Mouse (Mus musculus): ENCODE results near the gene Doc2a. TPM values are rescaled to one million over a fixed set of nuclear protein-coding genes. Genes with fewer than 3 reads are reported as not detected.
"Not testable (repeated sequence)": the region's sequence is repeated elsewhere in the genome, so short reads cannot be mapped to it uniquely, and the experiment has no call there.

The Doc2a gene
- polyA plus RNA-seq, 1 experiment: not detected

- H3K4me2 ChIP-seq (ENCODE audit: low read depth): peak overlapping the region; percentile 99
- H3K4me3 ChIP-seq: peak overlapping the region; percentile 62
- TF ChIP-seq MYOG (IDR thresholded peaks at IDR 0.05; ENCODE audit: control insufficient read depth in 1 of 3, insufficient read depth in 1 of 3, insufficient read length in 2 of 3, low read depth in 2 of 3) (no peak), REST (IDR thresholded peaks at IDR 0.05; ENCODE audit: insufficient read depth, insufficient read length) (no peak), MYOD1 (IDR thresholded peaks at IDR 0.05; ENCODE audit: control insufficient read depth in 1 of 3, insufficient read length in 2 of 3, low read depth in 2 of 3) (no peak), TCF3 (IDR thresholded peaks at IDR 0.05; ENCODE audit: insufficient read length, low read depth) (no peak)
Observed at GRCm38 (mm10) chr7:126896912-126897311, 49.7 kb downstream of the Doc2a start.

GRCm38 (mm10) chr7:126897390-126898101 lies 50.3 kb downstream of the Doc2a start:
- Histone ChIP-seq H3K79me2 (ENCODE audit: control insufficient read depth, insufficient read depth) (no peaks in the 10 kb centered on the region), H3K4me2 (ENCODE audit: low read depth) (peak overlapping the region; percentile 99), H3K36me3 (ENCODE audit: control insufficient read depth, insufficient read depth) (no peaks in the 10 kb centered on the region), H3ac (ENCODE audit: control insufficient read depth, insufficient read length) (peak overlapping the region; percentile 25), H3K27me3 (ENCODE audit: control insufficient read depth, insufficient read depth, insufficient read length) (no peaks in the 10 kb centered on the region), H3K4me3 (peak overlapping the region; percentile 62)
- TF ChIP-seq MYOG (IDR thresholded peaks at IDR 0.05; ENCODE audit: control insufficient read depth in 1 of 3, insufficient read depth in 1 of 3, insufficient read length in 2 of 3, low read depth in 2 of 3) (no peak), MAX (IDR thresholded peaks at IDR 0.05; ENCODE audit: low read depth) (no peak), MYOD1 (IDR thresholded peaks at IDR 0.05; ENCODE audit: control insufficient read depth in 1 of 3, insufficient read length in 2 of 3, low read depth in 2 of 3) (peak in 1 of 3 experiments; percentile 26), TCF3 (IDR thresholded peaks at IDR 0.05; ENCODE audit: insufficient read length, low read depth) (no peak), SRF (IDR thresholded peaks at IDR 0.05; ENCODE audit: control insufficient read depth, insufficient read length, low read depth) (no peak)

More at GRCm38 (mm10) chr7:126896912-126897311, 49.7 kb downstream of the Doc2a start:
- Histone ChIP-seq H3ac (ENCODE audit: control insufficient read depth, insufficient read length) (no peak overlapping the region), H3K36me3 (ENCODE audit: control insufficient read depth, insufficient read depth) (no peaks in the 10 kb centered on the region), H3K79me2 (ENCODE audit: control insufficient read depth, insufficient read depth) (no peaks in the 10 kb centered on the region), H3K27me3 (ENCODE audit: control insufficient read depth, insufficient read depth, insufficient read length) (no peaks in the 10 kb centered on the region)

- no peaks in the 10 kb centered on the region for H3K36me3 ChIP-seq (ENCODE audit: control insufficient read depth, insufficient read depth)
- no peaks in the 10 kb centered on the region for H3K27me3 ChIP-seq (ENCODE audit: control insufficient read depth, insufficient read depth, insufficient read length)
- peak overlapping the region; percentile 62 for H3K4me3 ChIP-seq
- H3ac ChIP-seq (ENCODE audit: control insufficient read depth, insufficient read length): peak overlapping the region; percentile 25
- no peaks in the 10 kb centered on the region for H3K79me2 ChIP-seq (ENCODE audit: control insufficient read depth, insufficient read depth)
- TF ChIP-seq TCF12 (IDR thresholded peaks at IDR 0.05; ENCODE audit: insufficient read depth, poor library complexity, severe bottlenecking) (no peak), CEBPB (IDR thresholded peaks at IDR 0.05; ENCODE audit: insufficient read depth, poor library complexity, severe bottlenecking) (no peak), REST (IDR thresholded peaks at IDR 0.05; ENCODE audit: insufficient read depth, insufficient read length) (no peak), E2F4 (IDR thresholded peaks at IDR 0.05; ENCODE audit: insufficient read depth) (no peak), MYOD1 (IDR thresholded peaks at IDR 0.05; ENCODE audit: control insufficient read depth in 1 of 3, insufficient read length in 2 of 3, low read depth in 2 of 3) (no peak), MYOG (IDR thresholded peaks at IDR 0.05; ENCODE audit: control insufficient read depth in 1 of 3, insufficient read depth in 1 of 3, insufficient read length in 2 of 3, low read depth in 2 of 3) (no peak), POLR2AphosphoS2 (IDR thresholded peaks at IDR 0.05; ENCODE audit: insufficient read length, low read depth) (peak; percentile 94), USF1 (IDR thresholded peaks at IDR 0.05; ENCODE audit: low read depth) (no peak), POLR2A (IDR thresholded peaks at IDR 0.05; ENCODE audit: insufficient read length, low read depth) (peak; percentile 93), MAX (IDR thresholded peaks at IDR 0.05; ENCODE audit: low read depth) (no peak), TCF3 (IDR thresholded peaks at IDR 0.05; ENCODE audit: insufficient read length, low read depth) (no peak), SRF (IDR thresholded peaks at IDR 0.05; ENCODE audit: control insufficient read depth, insufficient read length, low read depth) (no peak)
- peak overlapping the region; percentile 99 for H3K4me2 ChIP-seq (ENCODE audit: low read depth)
Observed at GRCm38 (mm10) chr7:126898102-126898990, 51.1 kb downstream of the Doc2a start.

GRCm38 (mm10) chr7:126899781-126900180 lies 52.6 kb downstream of the Doc2a start:
- H3K36me3 ChIP-seq (ENCODE audit: control insufficient read depth, insufficient read depth); H3K27me3 ChIP-seq (ENCODE audit: control insufficient read depth, insufficient read depth, insufficient read length); H3K4me3 ChIP-seq; H3K79me2 ChIP-seq (ENCODE audit: control insufficient read depth, insufficient read depth); H3ac ChIP-seq (ENCODE audit: control insufficient read depth, insufficient read length); H3K4me2 ChIP-seq (ENCODE audit: low read depth): not testable (repeated sequence)

Other genes with a start within 250 kb of the Doc2a start
- gene Nupr1, start 216.6 kb upstream of the Doc2a start, polyA plus RNA-seq (2012; fragmentation: generic; extraction: Trizol): 244 TPM
- 35.3 TPM for gene Sgf29, start 198.1 kb upstream of the Doc2a start, polyA plus RNA-seq (2012; fragmentation: generic; extraction: Trizol)
- not detected for gene Sult1a1, start 171.0 kb upstream of the Doc2a start, polyA plus RNA-seq (2012; fragmentation: generic; extraction: Trizol)
- 79.7 TPM for gene Bola2, start 152.0 kb upstream of the Doc2a start, polyA plus RNA-seq (2012; fragmentation: generic; extraction: Trizol)
- 5.8 TPM for gene Slx1b, start 151.6 kb upstream of the Doc2a start, polyA plus RNA-seq (2012; fragmentation: generic; extraction: Trizol)
- gene Coro1a, start 139.6 kb upstream of the Doc2a start, polyA plus RNA-seq (2012; fragmentation: generic; extraction: Trizol): 0.14 TPM
- gene Mapk3, start 87.8 kb upstream of the Doc2a start, polyA plus RNA-seq (2012; fragmentation: generic; extraction: Trizol): 126 TPM
- gene Gdpd3, start 81.1 kb upstream of the Doc2a start, polyA plus RNA-seq (2012; fragmentation: generic; extraction: Trizol): 1.1 TPM
- 82.2 TPM for gene Ypel3, start 70.5 kb upstream of the Doc2a start, polyA plus RNA-seq (2012; fragmentation: generic; extraction: Trizol)
- 0.23 TPM for gene Tbx6, start 65.9 kb upstream of the Doc2a start, polyA plus RNA-seq (2012; fragmentation: generic; extraction: Trizol)
- gene Ppp4c, start 54.9 kb upstream of the Doc2a start, polyA plus RNA-seq (2012; fragmentation: generic; extraction: Trizol): 113 TPM
- gene Fam57b, start 49.7 kb upstream of the Doc2a start, polyA plus RNA-seq (2012; fragmentation: generic; extraction: Trizol): 0.94 TPM
- not detected for gene 4930451I11Rik, start 15.8 kb upstream of the Doc2a start, polyA plus RNA-seq (2012; fragmentation: generic; extraction: Trizol)
- 16.2 TPM for gene Hirip3, start 14.6 kb downstream of the Doc2a start, polyA plus RNA-seq (2012; fragmentation: generic; extraction: Trizol)
- 62.4 TPM for gene Ino80e, start 15.0 kb downstream of the Doc2a start, polyA plus RNA-seq (2012; fragmentation: generic; extraction: Trizol)
- gene Taok2, start 37.3 kb downstream of the Doc2a start, polyA plus RNA-seq (2012; fragmentation: generic; extraction: Trizol): 26.6 TPM
- 34.1 TPM for gene Tmem219, start 75.5 kb downstream of the Doc2a start, polyA plus RNA-seq (2012; fragmentation: generic; extraction: Trizol)
- 14.6 TPM for gene Kctd13, start 81.5 kb downstream of the Doc2a start, polyA plus RNA-seq (2012; fragmentation: generic; extraction: Trizol)
- 0.11 TPM for gene Asphd1, start 102.2 kb downstream of the Doc2a start, polyA plus RNA-seq (2012; fragmentation: generic; extraction: Trizol)
- gene Sez6l2, start 103.1 kb downstream of the Doc2a start, polyA plus RNA-seq (2012; fragmentation: generic; extraction: Trizol): 0.10 TPM
- gene Cdipt, start 128.5 kb downstream of the Doc2a start, polyA plus RNA-seq (2012; fragmentation: generic; extraction: Trizol): 173 TPM
- gene Cdiptos, start 128.7 kb downstream of the Doc2a start, polyA plus RNA-seq (2012; fragmentation: generic; extraction: Trizol): 0.18 TPM
- 111 TPM for gene Mvp, start 167.2 kb downstream of the Doc2a start, polyA plus RNA-seq (2012; fragmentation: generic; extraction: Trizol)
- 0.95 TPM for gene Pagr1b, start 169.1 kb downstream of the Doc2a start, polyA plus RNA-seq (2012; fragmentation: generic; extraction: Trizol)
- 8.1 TPM for gene Pagr1a, start 169.9 kb downstream of the Doc2a start, polyA plus RNA-seq (2012; fragmentation: generic; extraction: Trizol)
- 37.7 TPM for gene Gm42742, start 173.7 kb downstream of the Doc2a start, polyA plus RNA-seq (2012; fragmentation: generic; extraction: Trizol)
- gene Prrt2, start 173.8 kb downstream of the Doc2a start, polyA plus RNA-seq (2012; fragmentation: generic; extraction: Trizol): not detected
- gene Maz, start 179.6 kb downstream of the Doc2a start, polyA plus RNA-seq (2012; fragmentation: generic; extraction: Trizol): 115 TPM
- gene Kif22, start 195.1 kb downstream of the Doc2a start, polyA plus RNA-seq (2012; fragmentation: generic; extraction: Trizol): 29.9 TPM
- not detected for gene Zg16, start 239.9 kb downstream of the Doc2a start, polyA plus RNA-seq (2012; fragmentation: generic; extraction: Trizol)
- 45.0 TPM for gene AI467606, start 243.9 kb downstream of the Doc2a start, polyA plus RNA-seq (2012; fragmentation: generic; extraction: Trizol)

Data from myocyte (in vitro differentiated cells).